Mouse (Mus musculus): Measurements from ENCODE around the gene Mpg. TPM values are rescaled to one million over a fixed set of nuclear protein-coding genes. Genes with fewer than 3 reads are reported as not detected.

Gene Mpg
- total RNA-seq, 4 experiments from 2014 or later = 18.2 to 41.0 (median 33.3) TPM

- DNase-seq = no peak
These were observed 36.5 kb downstream of the Mpg start for GRCm38 (mm10) chr11:32262674-32263415.

GRCm38 (mm10) chr11:32265117-32265738 is 38.9 kb downstream of the Mpg start:
- no peak for DNase-seq

- no peak for DNase-seq
These were observed 39.9 kb downstream of the Mpg start for GRCm38 (mm10) chr11:32266194-32266593.

- DNase-seq = no peak
These were observed 40.5 kb downstream of the Mpg start for GRCm38 (mm10) chr11:32266776-32267175.

GRCm38 (mm10) chr11:32267188-32267884 is 41.0 kb downstream of the Mpg start, which contains the start of gene Nprl3:
TSS of gene Nprl3 (minus strand) at chr11:32267707.
- peak; percentile 93 for DNase-seq

- DNase-seq = no peak
These were observed 41.7 kb downstream of the Mpg start for GRCm38 (mm10) chr11:32267964-32268363.

- DNase-seq = no peak
These were observed 42.6 kb downstream of the Mpg start for GRCm38 (mm10) chr11:32268952-32269351.

- no peak for DNase-seq
These were observed 44.9 kb downstream of the Mpg start for GRCm38 (mm10) chr11:32271178-32271577.

- no peak for DNase-seq
These were observed 50.0 kb downstream of the Mpg start, which contains the start of gene Hba-x for GRCm38 (mm10) chr11:32276347-32276746. TSS of gene Hba-x (plus strand) at chr11:32276400.

GRCm38 (mm10) chr11:32277736-32278457 is 51.6 kb downstream of the Mpg start:
- DNase-seq = no peak

GRCm38 (mm10) chr11:32278458-32278957 is 52.2 kb downstream of the Mpg start:
- DNase-seq = no peak

GRCm38 (mm10) chr11:32280646-32281045 is 54.3 kb downstream of the Mpg start:
- DNase-seq = no peak

- DNase-seq = no peak
These were observed 55.3 kb downstream of the Mpg start for GRCm38 (mm10) chr11:32281416-32282144.

Other genes with a start within 250 kb of the Mpg start
- 10 to 100 TPM; 37.1 to 76.7 (median 48.5) TPM for gene Nsg2, start 226.0 kb upstream of the Mpg start, total RNA-seq (2022)
- under 1 TPM in 3 of 4 experiments, not detected in 1; 0.42 to 0.71 (median 0.62) TPM for gene Il9r, start 26.2 kb upstream of the Mpg start, total RNA-seq (2022)
- gene Snrnp25, start 21.1 kb upstream of the Mpg start, total RNA-seq (2022) = 10 to 100 TPM; 12.7 to 21.5 (median 18.0) TPM
- gene Rhbdf1, start 4.2 kb upstream of the Mpg start, total RNA-seq (2022) = 10 to 100 TPM; 24.5 to 40.0 (median 33.1) TPM
- gene Nprl3, start 41.2 kb downstream of the Mpg start, total RNA-seq (2022) = 100 to 1,000 TPM in 2 of 4 experiments, 10 to 100 TPM in 2; 72.8 to 122 (median 105) TPM
- not detected for gene Hba-x, start 49.9 kb downstream of the Mpg start, total RNA-seq (2022)
- 1,000 to 10,000 TPM in 1 of 4 experiments, 100 to 1,000 TPM in 3; 803 to 2,295 (median 899) TPM for gene Hba-a1, start 57.0 kb downstream of the Mpg start, total RNA-seq (2022)
- not detected for gene Hbq1b, start 60.5 kb downstream of the Mpg start, total RNA-seq (2022)
- 1,000 to 10,000 TPM in 1 of 4 experiments, 100 to 1,000 TPM in 3; 528 to 1,532 (median 627) TPM for gene Hba-a2, start 70.0 kb downstream of the Mpg start, total RNA-seq (2022)
- gene Hbq1a, start 73.6 kb downstream of the Mpg start, total RNA-seq (2022) = under 1 TPM in 1 of 4 experiments, not detected in 3; 0.54 TPM
- 10 to 100 TPM in 2 of 4 experiments, 1 to 10 TPM in 2; 5.6 to 10.8 (median 8.8) TPM for gene Sh3pxd2b, start 121.3 kb downstream of the Mpg start, total RNA-seq (2022)
- 10 to 100 TPM; 11.5 to 15.9 (median 13.7) TPM for gene Ubtd2, start 228.9 kb downstream of the Mpg start, total RNA-seq (2022)